Mouse (Mus musculus) midbrain, embryonic 16.5 days (tissue): ENCODE measurements around the gene Unc50. TPM values are rescaled to one million over a fixed set of nuclear protein-coding genes. Genes with fewer than 3 reads are reported as not detected.

Experiments used
- polyA plus RNA-seq: library from polyadenylated mRNA; unstranded; fragments of >200 nt; fragmentation: Nextera tagmentation; extraction: Ambion mirVana; gene quantifications from 2 replicates; pipeline ENCODE4 v1.2.1, GENCODE M21; 2015

Gene Unc50
- polyA plus RNA-seq, 1 experiment from 2014 or later = 119 TPM

Other genes with a start within 250 kb of the Unc50 start
- gene Cnga3, start 215.7 kb upstream of the Unc50 start, polyA plus RNA-seq = 0.38 and 0.62 TPM in 2 replicates
- gene Inpp4a, start 130.3 kb upstream of the Unc50 start, polyA plus RNA-seq = 78.9 and 79.9 TPM in 2 replicates
- 60.9 and 62.5 TPM in 2 replicates for gene Coa5, start within 50 bp of the Unc50 start, polyA plus RNA-seq
- gene Mgat4a, start 110.9 kb downstream of the Unc50 start, polyA plus RNA-seq = 9.1 and 11.7 TPM in 2 replicates